Mouse (Mus musculus) spleen, adult 18-20 months (tissue): ENCODE measurements at regions not wholly inside any gene's neighbourhood (a gene's known extent, or its start where the extent isn't known, plus 50 kb on each side); places are given as distances from the start of the nearest gene placed in this dataset.

ENCODE experiments used
- DNase-seq, 2 experiments: peaks; one replicate each; pipeline ENCODE4 v3.0.0; 2022; ENCODE audit warnings: mixed read lengths in 2 of 2

DNA sequence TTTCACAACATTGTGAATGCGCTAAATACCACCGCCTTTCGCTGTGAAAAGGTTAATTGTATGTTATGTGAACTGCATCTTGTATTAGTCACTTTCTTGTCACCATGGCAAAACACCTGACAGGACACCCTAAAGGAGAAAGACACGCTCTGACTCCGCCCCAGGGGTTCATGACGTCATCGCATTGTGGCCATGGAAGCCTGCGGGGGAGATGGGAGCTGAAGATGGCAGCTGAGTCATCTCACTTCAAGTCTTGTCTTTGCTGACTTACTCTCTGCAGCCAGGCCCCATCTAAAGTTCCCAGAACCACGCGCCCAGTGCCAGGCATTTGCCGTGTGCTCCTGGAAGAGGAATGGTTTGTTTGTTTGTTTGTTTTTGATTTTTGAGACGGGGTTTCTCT lies 57.5 kb upstream of the Ppp2r5c start:
- DNase-seq = no peak

DNA sequence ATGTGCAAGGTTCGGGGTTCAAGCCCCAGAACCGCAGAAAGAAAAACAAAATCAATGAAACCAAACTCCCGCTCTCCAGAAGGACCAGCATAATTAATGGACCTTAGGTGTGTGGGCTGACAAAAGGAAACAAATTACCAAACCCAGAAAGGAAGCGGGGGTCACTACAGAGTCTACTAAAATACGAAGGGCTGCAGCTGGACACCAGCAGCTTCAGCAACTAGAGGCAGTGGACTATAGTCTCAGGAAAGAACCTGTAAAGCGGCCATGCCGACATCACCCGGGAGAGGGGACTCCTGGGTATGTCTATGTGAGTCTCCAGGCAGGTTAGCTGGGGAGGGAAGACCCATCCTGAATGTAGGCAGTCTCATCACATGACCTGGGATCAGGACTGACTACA lies 55.5 kb upstream of the Ppp2r5c start:
- DNase-seq = no peak

DNA sequence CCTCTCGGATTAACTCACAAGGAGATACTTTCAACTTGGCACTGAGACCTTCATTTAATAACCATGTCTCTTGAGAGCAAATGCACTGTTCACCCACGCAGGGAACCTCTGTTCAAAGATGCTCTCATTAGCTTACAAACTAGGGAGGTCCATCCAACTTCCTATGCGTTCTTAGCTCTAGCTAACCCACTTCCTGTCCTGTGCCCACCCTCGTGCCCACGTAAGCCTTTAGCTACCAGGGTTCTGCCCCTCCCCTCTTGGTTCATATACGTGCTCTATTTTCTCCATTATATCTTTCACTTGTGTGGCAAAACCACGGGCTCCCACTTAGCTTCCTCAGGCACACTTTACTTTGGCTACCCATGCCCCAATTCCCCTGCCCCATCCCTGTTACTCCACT lies 53.4 kb upstream of the Ppp2r5c start:
- DNase-seq = no peak
